Mouse (Mus musculus) kidney, embryonic 16.5 days (tissue): ENCODE results near the gene Mcat. TPM values are rescaled to one million over a fixed set of nuclear protein-coding genes. Genes with fewer than 3 reads are reported as not detected.
A peak's percentile ranks its signal among the peaks of the same experiment; 100 is the strongest.

Source experiments
- ATAC-seq: fragments of 200-750 bp; cut with Nextera tagmentation; 2 replicates; pipeline ENCODE4 v1.8.0; 2017; ENCODE audit warnings: moderate TSS enrichment; ENCODE audit not compliant: low FRiP score, low TSS enrichment
- H3K27ac ChIP-seq: fragments of 300-500 bp; sonication (generic); 2 replicates; pipeline ENCODE4 v1.5.1; 2014; ENCODE audit warnings: low read length
- H3K27me3 ChIP-seq: fragments of 300-500 bp; sonication (generic); 2 replicates; pipeline ENCODE4 v1.6.1; 2014; ENCODE audit warnings: low read length, control low read depth, mixed read lengths; ENCODE audit not compliant: insufficient read depth
- H3K36me3 ChIP-seq: fragments of 300-500 bp; sonication (generic); 2 replicates; pipeline ENCODE4 v1.6.1; 2014; ENCODE audit warnings: low read length, control low read depth, mixed read lengths; ENCODE audit not compliant: insufficient read depth
- H3K4me1 ChIP-seq: fragments of 300-500 bp; sonication (generic); 2 replicates; pipeline ENCODE4 v1.6.1; 2014; ENCODE audit warnings: low read length, control low read depth, mixed read lengths; ENCODE audit not compliant: insufficient read depth
- H3K4me2 ChIP-seq: fragments of 300-500 bp; sonication (generic); replicated peaks from 2 replicates; pipeline ENCODE4 v1.6.1; 2014; ENCODE audit warnings: low read depth, low read length
- H3K4me3 ChIP-seq: fragments of 300-500 bp; sonication (generic); 2 replicates; pipeline ENCODE4 v1.5.1; 2014; ENCODE audit warnings: mild to moderate bottlenecking, low read length
- H3K9ac ChIP-seq: fragments of 300-500 bp; sonication (generic); replicated peaks from 2 replicates; pipeline ENCODE4 v1.6.1; 2014; ENCODE audit warnings: low read length
- H3K9me3 ChIP-seq: fragments of 300-500 bp; sonication (generic); 2 replicates; pipeline ENCODE4 v1.6.1; 2016; ENCODE audit warnings: low read length, control low read depth
- WGBS: fragments of 180-500 bp; shearing (Covaris S2); extraction: QIAGEN DNeasy Blood & Tissue Kit; methylation state at CpG from one replicate; pipeline ENCODE4 v1.1.7; 2014; 5-methylcytosine and 5-hydroxymethylcytosine counted together
- polyA plus RNA-seq: library from polyadenylated mRNA; unstranded; fragments of >200 nt; fragmentation: Nextera tagmentation; extraction: Ambion mirVana; gene quantifications from 2 replicates; pipeline ENCODE4 v1.2.1, GENCODE M21; 2015

The Mcat gene
- polyA plus RNA-seq, 1 experiment from 2014 or later: 38.6 TPM

- Histone ChIP-seq H3K27me3 (no peaks in the 10 kb centered on the region), H3K9me3 (no peaks in the 10 kb centered on the region), H3K4me1 (peaks cover 17% of the 10 kb centered on the region), H3K36me3 (no peaks in the 10 kb centered on the region), H3K4me2 (peak within 1 kb of the TSS; percentile 88), H3K9ac (peak within 1 kb of the TSS; percentile 82), H3K4me3 (peak within 1 kb of the TSS; percentile 90), H3K27ac (no peak within 1 kb of the TSS)
- peak; percentile 94 for ATAC-seq
- whole genome bisulfite sequencing: under 1% methylated on average over 68 of the region's 68 CpGs
Measured at GRCm38 (mm10) chr15:83594513-83595363, 31.2 kb upstream of the Mcat start, which contains the start of gene Ttll12. Ttll12 (minus strand) TSS chr15:83595157.

GRCm38 (mm10) chr15:83593702-83594512 lies 30.3 kb upstream of the Mcat start:
- Histone ChIP-seq H3K36me3 (no peaks in the 10 kb centered on the region), H3K4me2 (peak overlapping the region; percentile 88), H3K4me3 (peak overlapping the region; percentile 90), H3K9me3 (no peaks in the 10 kb centered on the region), H3K27ac (no peak overlapping the region), H3K9ac (peak overlapping the region; percentile 82), H3K4me1 (peaks cover 17% of the 10 kb centered on the region), H3K27me3 (no peaks in the 10 kb centered on the region)
- WGBS: 8% methylated on average over 19 of the region's 19 CpGs
- ATAC-seq: peak; percentile 72

GRCm38 (mm10) chr15:83593189-83593585 lies 29.6 kb upstream of the Mcat start:
- Histone ChIP-seq H3K4me3 (no peak overlapping the region), H3K27ac (no peak overlapping the region), H3K9ac (peak overlapping the region; percentile 82; the same call in 1 of the 2 replicates), H3K9me3 (no peaks in the 10 kb centered on the region), H3K4me2 (0 out of 2 replicates have a peak overlapping the region, but pooled peaks have one; percentile 88), H3K36me3 (peaks cover 4% of the 10 kb centered on the region; the same call in 1 of the 2 replicates), H3K27me3 (no peaks in the 10 kb centered on the region), H3K4me1 (peaks cover 17% of the 10 kb centered on the region)
- no peak for ATAC-seq

- peaks cover 17% of the 10 kb centered on the region for H3K4me1 ChIP-seq
- peak overlapping the region; percentile 82; the same call in 1 of the 2 replicates for H3K9ac ChIP-seq
- WGBS: 81% methylated on average over 8 of the region's 8 CpGs
- H3K9me3 ChIP-seq: no peaks in the 10 kb centered on the region
- H3K4me3 ChIP-seq: no peak overlapping the region
- H3K27me3 ChIP-seq: no peaks in the 10 kb centered on the region
- peaks cover 7% of the 10 kb centered on the region; the same call in 1 of the 2 replicates for H3K36me3 ChIP-seq
- no peak overlapping the region for H3K4me2 ChIP-seq
- no peak for ATAC-seq
- H3K27ac ChIP-seq: no peak overlapping the region
Measured at GRCm38 (mm10) chr15:83592260-83593188, 28.9 kb upstream of the Mcat start.

- Histone ChIP-seq H3K27ac (no peak overlapping the region), H3K9ac (no peak overlapping the region), H3K4me1 (peaks cover 17% of the 10 kb centered on the region), H3K4me3 (no peak overlapping the region), H3K9me3 (no peaks in the 10 kb centered on the region), H3K36me3 (peaks cover 15% of the 10 kb centered on the region), H3K4me2 (no peak overlapping the region), H3K27me3 (no peaks in the 10 kb centered on the region)
- WGBS: 66% methylated on average over 6 of the region's 6 CpGs
- ATAC-seq: no peak
Measured at GRCm38 (mm10) chr15:83591758-83592157, 28.2 kb upstream of the Mcat start.

GRCm38 (mm10) chr15:83590841-83591240 lies 27.3 kb upstream of the Mcat start:
- ATAC-seq: no peak
- peaks cover 17% of the 10 kb centered on the region for H3K4me1 ChIP-seq

GRCm38 (mm10) chr15:83584741-83585220 lies 21.2 kb upstream of the Mcat start:
- Histone ChIP-seq H3K27me3 (no peaks in the 10 kb centered on the region), H3K9ac (no peak overlapping the region), H3K4me2 (no peak overlapping the region), H3K9me3 (peaks cover 8% of the 10 kb centered on the region), H3K4me3 (no peak overlapping the region), H3K4me1 (no peaks in the 10 kb centered on the region), H3K27ac (no peak overlapping the region), H3K36me3 (peaks cover 67% of the 10 kb centered on the region)
- WGBS: 92% methylated on average over 6 of the region's 6 CpGs
- ATAC-seq: no peak

More at GRCm38 (mm10) chr15:83590841-83591240, 27.3 kb upstream of the Mcat start:
- Histone ChIP-seq H3K27me3 (no peaks in the 10 kb centered on the region), H3K27ac (no peak overlapping the region), H3K9ac (no peak overlapping the region), H3K4me2 (no peak overlapping the region), H3K9me3 (peaks cover 8% of the 10 kb centered on the region), H3K4me3 (no peak overlapping the region), H3K36me3 (peaks cover 24% of the 10 kb centered on the region)
- 82% methylated on average over 4 of the region's 4 CpGs for WGBS

GRCm38 (mm10) chr15:83583419-83584156 lies 20.0 kb upstream of the Mcat start:
- ATAC-seq: no peak

More at GRCm38 (mm10) chr15:83583419-83584156, 20.0 kb upstream of the Mcat start:
- Histone ChIP-seq H3K9me3 (peaks cover 8% of the 10 kb centered on the region), H3K4me2 (no peak overlapping the region), H3K27ac (no peak overlapping the region), H3K27me3 (no peaks in the 10 kb centered on the region), H3K4me3 (no peak overlapping the region), H3K36me3 (peaks cover 73% of the 10 kb centered on the region), H3K4me1 (no peaks in the 10 kb centered on the region), H3K9ac (no peak overlapping the region)
- 68% methylated on average over 8 of the region's 8 CpGs for WGBS
